Mouse (Mus musculus) ES-Bruce4 (cell line): ENCODE data around the gene Farsa.

Experiments used
- CTCF ChIP-seq: IDR thresholded peaks from one replicate; pipeline ENCODE4 v1.8.1; 2011; ENCODE audit warnings: low read depth, low read length
- EP300 ChIP-seq: IDR thresholded peaks from 2 replicates; pipeline ENCODE4 v1.6.1; 2011; ENCODE audit warnings: low read depth, low read length; ENCODE audit not compliant: insufficient read depth
- POLR2A ChIP-seq: IDR thresholded peaks from one replicate; pipeline ENCODE4 v1.8.1; 2011; ENCODE audit warnings: low read length; ENCODE audit not compliant: insufficient read depth

DNA sequence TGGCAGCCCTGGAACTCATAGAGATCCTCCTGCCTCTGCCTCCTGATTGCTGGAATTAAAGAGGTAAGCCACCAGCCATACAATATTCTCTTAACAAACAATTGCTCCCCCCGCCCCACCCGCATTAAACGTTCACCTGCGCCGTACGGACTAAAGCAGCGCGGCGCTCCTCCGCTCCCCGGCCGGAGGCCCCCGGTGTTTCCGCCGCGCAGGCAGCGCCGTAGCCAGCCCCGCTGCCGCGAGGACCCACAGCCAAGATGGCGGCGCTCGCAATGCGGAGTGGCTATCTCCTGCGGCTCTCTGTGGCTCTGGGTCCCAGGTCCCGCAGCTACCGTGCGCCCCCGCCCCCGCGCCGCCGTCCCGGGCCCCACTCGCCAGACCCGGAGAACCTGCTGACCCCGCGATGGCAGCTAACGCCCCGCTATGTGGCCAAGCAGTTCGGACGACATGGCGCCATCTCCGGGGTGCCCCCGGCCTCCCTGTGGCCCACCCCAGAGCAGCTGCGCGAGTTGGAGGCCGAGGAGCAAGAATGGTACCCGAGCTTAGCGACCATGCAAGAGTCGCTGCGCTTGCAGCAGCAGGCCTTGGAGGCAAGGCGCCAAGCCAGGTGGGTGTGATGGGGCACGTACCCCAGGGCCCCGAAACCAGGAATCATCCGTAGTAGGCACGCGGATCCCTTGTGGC lies 24.6 kb upstream of the Farsa start:
- TF ChIP-seq CTCF (no peak), EP300 (no peak), POLR2A (peak; percentile 47)
